Mouse (Mus musculus) left cerebral cortex, adult 18-20 months (tissue): ENCODE results near the gene Nrcam. TPM values are rescaled to one million over a fixed set of nuclear protein-coding genes. Genes with fewer than 3 reads are reported as not detected.

Experiments
- DNase-seq, 2 experiments: peaks; one replicate each; pipeline ENCODE4 v3.0.0; 2021 to 2022; ENCODE audit warnings: low spot score in 2 of 2, mixed read lengths in 1 of 2
- total RNA-seq, 2 experiments: library from RNA; stranded (reverse); gene quantifications; 2 replicates each; pipeline ENCODE4 v1.2.3; 2021

The Nrcam gene
- total RNA-seq, 2 experiments from 2014 or later: 455 to 475 TPM

GRCm38 (mm10) chr12:44430996-44431395 is 102.3 kb downstream of the Nrcam start:
- peak; percentile 74 to 82 for DNase-seq

- DNase-seq: no peak
Measured at GRCm38 (mm10) chr12:44432727-44433126, 104.0 kb downstream of the Nrcam start.

- DNase-seq: no peak
Measured at GRCm38 (mm10) chr12:44437046-44437827, 108.6 kb downstream of the Nrcam start.

GRCm38 (mm10) chr12:44438884-44439283 is 110.2 kb downstream of the Nrcam start:
- no peak for DNase-seq

GRCm38 (mm10) chr12:44440230-44440629 is 111.5 kb downstream of the Nrcam start:
- no peak for DNase-seq

- DNase-seq: no peak
Measured at GRCm38 (mm10) chr12:44450930-44451329, 122.2 kb downstream of the Nrcam start.

GRCm38 (mm10) chr12:44451742-44452141 is 123.1 kb downstream of the Nrcam start:
- DNase-seq: no peak

GRCm38 (mm10) chr12:44453791-44454190 is 125.1 kb downstream of the Nrcam start:
- no peak for DNase-seq

- no peak for DNase-seq
Measured at GRCm38 (mm10) chr12:44457961-44458360, 129.3 kb downstream of the Nrcam start.

GRCm38 (mm10) chr12:44462436-44462835 is 133.8 kb downstream of the Nrcam start:
- DNase-seq: no peak

- no peak for DNase-seq
Measured at GRCm38 (mm10) chr12:44462976-44463375, 134.3 kb downstream of the Nrcam start.

- no peak for DNase-seq
Measured at GRCm38 (mm10) chr12:44471073-44471472, 142.4 kb downstream of the Nrcam start.

GRCm38 (mm10) chr12:44475355-44475754 is 146.7 kb downstream of the Nrcam start:
- no peak for DNase-seq

- DNase-seq: no peak
Measured at GRCm38 (mm10) chr12:44479260-44480030, 150.8 kb downstream of the Nrcam start.

GRCm38 (mm10) chr12:44480031-44480419 is 151.3 kb downstream of the Nrcam start:
- no peak for DNase-seq

GRCm38 (mm10) chr12:44481415-44481814 is 152.7 kb downstream of the Nrcam start:
- no peak for DNase-seq

- DNase-seq: no peak
Measured at GRCm38 (mm10) chr12:44492759-44493479, 164.2 kb downstream of the Nrcam start.

GRCm38 (mm10) chr12:44497762-44498161 is 169.1 kb downstream of the Nrcam start:
- DNase-seq: no peak

- DNase-seq: no peak
Measured at GRCm38 (mm10) chr12:44498872-44499271, 170.2 kb downstream of the Nrcam start.

- DNase-seq: no peak
Measured at GRCm38 (mm10) chr12:44501807-44502487, 173.3 kb downstream of the Nrcam start.

- no peak for DNase-seq
Measured at GRCm38 (mm10) chr12:44503737-44504136, 175.1 kb downstream of the Nrcam start.
